Mouse (Mus musculus): ENCODE measurements around the gene Prrt3.

Prrt3 gene

DNA sequence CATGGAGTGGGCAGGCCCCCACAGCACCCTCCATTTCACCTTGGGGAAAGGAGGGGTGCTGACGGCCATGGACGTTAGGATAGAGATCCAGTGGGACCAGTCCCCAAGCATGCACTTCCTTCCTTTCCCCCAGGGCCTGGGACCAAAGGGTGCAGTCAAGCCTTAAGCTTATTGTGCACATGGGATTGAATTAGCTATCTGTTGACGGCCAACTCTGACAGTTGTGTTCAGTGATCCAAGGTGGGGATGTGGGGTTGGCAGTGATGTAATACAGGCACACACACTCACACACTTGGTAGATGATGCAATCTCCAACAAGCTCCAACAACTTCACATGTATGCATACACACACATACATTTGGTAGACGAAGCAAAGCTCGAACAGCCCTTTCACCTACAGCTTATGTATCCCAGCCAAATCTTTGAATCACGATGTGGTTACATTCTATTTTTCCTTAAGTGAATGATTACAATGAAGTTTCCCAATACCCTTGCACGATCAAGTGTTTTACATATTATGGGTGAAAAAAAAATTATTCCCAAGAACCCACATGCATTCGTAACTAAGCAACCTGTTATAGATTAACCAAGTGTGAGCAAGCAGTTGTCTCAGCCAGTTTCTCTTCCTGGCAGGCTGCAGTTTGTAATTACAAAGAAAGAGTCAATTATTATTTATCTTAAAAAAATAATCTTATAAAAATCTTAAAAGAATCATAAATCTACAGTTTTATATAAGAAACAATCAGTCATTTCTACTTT lies 57.3 kb downstream of the Prrt3 start:
- no peak for DNase-seq (ENCODE audit: low spot score)
